Mouse (Mus musculus) kidney, postnatal 0 days (tissue): ENCODE measurements around the gene Fxn. TPM values are rescaled to one million over a fixed set of nuclear protein-coding genes. Genes with fewer than 3 reads are reported as not detected.

Experiments used
- ATAC-seq: fragments of 200-750 bp; cut with Nextera tagmentation; replicated peaks from 2 replicates; pipeline ENCODE4 v1.8.0; 2017; ENCODE audit warnings: low read depth, moderate number of reproducible peaks, moderate TSS enrichment, moderate library complexity; ENCODE audit not compliant: low FRiP score
- DNase-seq: peaks from one replicate; pipeline ENCODE4 v3.0.0-alpha.2; 2016; ENCODE audit warnings: low spot score
- H3K27ac ChIP-seq: fragments of 300-500 bp; sonication (generic); 2 replicates; pipeline ENCODE4 v1.5.1; 2014; ENCODE audit warnings: mild to moderate bottlenecking
- H3K27me3 ChIP-seq: fragments of 300-500 bp; sonication (generic); 2 replicates; pipeline ENCODE4 v1.6.1; 2014; ENCODE audit warnings: low read length, mixed read lengths; ENCODE audit not compliant: insufficient read depth
- H3K36me3 ChIP-seq: fragments of 300-500 bp; sonication (generic); 2 replicates; pipeline ENCODE4 v1.6.1; 2014; ENCODE audit warnings: low read length, mixed read lengths; ENCODE audit not compliant: insufficient read depth
- H3K4me1 ChIP-seq: fragments of 300-500 bp; sonication (generic); replicated peaks from 2 replicates; pipeline ENCODE4 v1.6.1; 2014; ENCODE audit warnings: antibody characterized with exemption, low read length, mixed read lengths; ENCODE audit not compliant: insufficient read depth
- H3K4me2 ChIP-seq: fragments of 300-500 bp; sonication (generic); 2 replicates; pipeline ENCODE4 v1.6.1; 2014; ENCODE audit warnings: mild to moderate bottlenecking, low read length, moderate library complexity, mixed read lengths
- H3K4me3 ChIP-seq: fragments of 300-500 bp; sonication (generic); replicated peaks from 2 replicates; pipeline ENCODE4 v1.5.1; 2014; ENCODE audit warnings: low read depth, low read length
- H3K9ac ChIP-seq: fragments of 300-500 bp; sonication (generic); 2 replicates; pipeline ENCODE4 v1.6.1; 2014; ENCODE audit warnings: low read depth, low read length
- H3K9me3 ChIP-seq: fragments of 300-500 bp; sonication (generic); replicated peaks from 2 replicates; pipeline ENCODE4 v1.6.1; 2016; ENCODE audit warnings: low read length, inconsistent platforms, mixed read lengths
- CTCF ChIP-seq: IDR thresholded peaks from 2 replicates; pipeline ENCODE4 v1.5.1; 2016; ENCODE audit warnings: antibody characterized with exemption, low read depth, mild to moderate bottlenecking, moderate library complexity
- WGBS: fragments of 180-500 bp; shearing (Covaris S2); extraction: QIAGEN DNeasy Blood & Tissue Kit; methylation state at CpG from one replicate; pipeline ENCODE4 v1.1.7; 2014; 5-methylcytosine and 5-hydroxymethylcytosine counted together
- polyA plus RNA-seq: library from polyadenylated mRNA; unstranded; fragments of >200 nt; fragmentation: Nextera tagmentation; extraction: Ambion mirVana; gene quantifications from 2 replicates; pipeline ENCODE4 v1.2.1, GENCODE M21; 2015

Fxn gene
- polyA plus RNA-seq, 1 experiment from 2014 or later, result 55.8 TPM

GRCm38 (mm10) chr19:24279706-24280600 is 452 bp downstream of the Fxn start:
- WGBS, result under 1% methylated on average over 67 of the region's 78 CpGs
- peak overlapping the region; percentile 92 for H3K4me2 ChIP-seq
- ATAC-seq, result peak; percentile 61

GRCm38 (mm10) chr19:24278859-24279258 is 1.5 kb downstream of the Fxn start:
- WGBS, result 80% methylated on average over 15 of the region's 15 CpGs
- Histone ChIP-seq H3K27ac (no peak overlapping the region; the same call in 1 of the 2 replicates), H3K4me3 (no peak overlapping the region)

More at GRCm38 (mm10) chr19:24279706-24280600, 452 bp downstream of the Fxn start:
- Histone ChIP-seq H3K9me3 (no peaks in the 10 kb centered on the region), H3K4me1 (0 out of 2 replicates have a peak, but pooled peaks cover 8% of the 10 kb centered on the region), H3K27ac (peak overlapping the region; percentile 87), H3K4me3 (peak overlapping the region; percentile 68), H3K9ac (peak overlapping the region; percentile 83), H3K27me3 (no peaks in the 10 kb centered on the region), H3K36me3 (0 out of 2 replicates have a peak, but pooled peaks cover 3% of the 10 kb centered on the region)
- DNase-seq, result peak; percentile 84
- peak; percentile 54 for TF ChIP-seq CTCF

GRCm38 (mm10) chr19:24274281-24274680 is 6.1 kb downstream of the Fxn start:
- 0 out of 2 replicates have a peak, but pooled peaks cover 3% of the 10 kb centered on the region for H3K4me1 ChIP-seq
- H3K4me3 ChIP-seq, result no peak overlapping the region
- H3K9ac ChIP-seq, result no peak overlapping the region
- WGBS, result 82% methylated on average over 3 of the region's 3 CpGs
- no peak for ATAC-seq
- no peak for TF ChIP-seq CTCF
- no peak overlapping the region for H3K4me2 ChIP-seq
- H3K27ac ChIP-seq, result no peak overlapping the region
- no peaks in the 10 kb centered on the region for H3K27me3 ChIP-seq
- no peak for DNase-seq
- 0 out of 2 replicates have a peak, but pooled peaks cover 10% of the 10 kb centered on the region for H3K36me3 ChIP-seq
- H3K9me3 ChIP-seq, result no peaks in the 10 kb centered on the region

More at GRCm38 (mm10) chr19:24278859-24279258, 1.5 kb downstream of the Fxn start:
- no peak overlapping the region for H3K9ac ChIP-seq
- ATAC-seq (no peak), DNase-seq (no peak)
- H3K4me2 ChIP-seq, result peak overlapping the region; percentile 92
- no peaks in the 10 kb centered on the region for H3K27me3 ChIP-seq
- H3K9me3 ChIP-seq, result no peaks in the 10 kb centered on the region
- 0 out of 2 replicates have a peak, but pooled peaks cover 8% of the 10 kb centered on the region for H3K4me1 ChIP-seq
- H3K36me3 ChIP-seq, result 0 out of 2 replicates have a peak, but pooled peaks cover 7% of the 10 kb centered on the region
- TF ChIP-seq CTCF, result no peak

GRCm38 (mm10) chr19:24271746-24272426 is 8.5 kb downstream of the Fxn start:
- Histone ChIP-seq H3K27me3 (no peaks in the 10 kb centered on the region), H3K4me2 (peak overlapping the region; percentile 21; the same call in 1 of the 2 replicates), H3K4me1 (0 out of 2 replicates have a peak, but pooled peaks cover 4% of the 10 kb centered on the region), H3K36me3 (0 out of 2 replicates have a peak, but pooled peaks cover 10% of the 10 kb centered on the region), H3K9me3 (no peaks in the 10 kb centered on the region), H3K9ac (no peak overlapping the region), H3K4me3 (no peak overlapping the region), H3K27ac (0 out of 2 replicates have a peak overlapping the region, but pooled peaks have one; percentile 65)
- peak; percentile 96 for TF ChIP-seq CTCF
- DNase-seq (peak; percentile 98), ATAC-seq (peak; percentile 94)
- WGBS, result 45% methylated on average over 16 of the region's 16 CpGs

- no peak for TF ChIP-seq CTCF
- H3K36me3 ChIP-seq, result 0 out of 2 replicates have a peak, but pooled peaks cover 10% of the 10 kb centered on the region
- peak; percentile 79 for DNase-seq
- H3K9me3 ChIP-seq, result no peaks in the 10 kb centered on the region
- H3K27me3 ChIP-seq, result no peaks in the 10 kb centered on the region
- peak; percentile 89 for ATAC-seq
- peak overlapping the region; percentile 21; the same call in 1 of the 2 replicates for H3K4me2 ChIP-seq
- H3K4me1 ChIP-seq, result 0 out of 2 replicates have a peak, but pooled peaks cover 4% of the 10 kb centered on the region
- WGBS, result 38% methylated on average over 7 of the region's 7 CpGs
- H3K27ac ChIP-seq, result peak overlapping the region; percentile 65; the same call in 1 of the 2 replicates
- H3K4me3 ChIP-seq, result no peak overlapping the region
- no peak overlapping the region for H3K9ac ChIP-seq
Observed at GRCm38 (mm10) chr19:24271326-24271725, 9.1 kb downstream of the Fxn start.

- H3K27ac ChIP-seq, result no peak overlapping the region
- H3K4me3 ChIP-seq, result no peak overlapping the region
- DNase-seq (no peak), ATAC-seq (no peak)
- H3K4me2 ChIP-seq, result no peak overlapping the region
- TF ChIP-seq CTCF, result no peak
- 68% methylated on average over 4 of the region's 4 CpGs for WGBS
- H3K27me3 ChIP-seq, result no peaks in the 10 kb centered on the region
- H3K9me3 ChIP-seq, result no peaks in the 10 kb centered on the region
- 0 out of 2 replicates have a peak, but pooled peaks cover 4% of the 10 kb centered on the region for H3K4me1 ChIP-seq
- 0 out of 2 replicates have a peak, but pooled peaks cover 2% of the 10 kb centered on the region for H3K36me3 ChIP-seq
- no peak overlapping the region for H3K9ac ChIP-seq
Observed at GRCm38 (mm10) chr19:24268531-24268930, 11.9 kb downstream of the Fxn start.
